Mouse (Mus musculus): ENCODE results near the gene Cbx7. TPM values are rescaled to one million over a fixed set of nuclear protein-coding genes. Genes with fewer than 3 reads are reported as not detected.

Gene Cbx7
- polyA plus RNA-seq, 1 experiment from 2014 or later = 0.97 TPM

DNA sequence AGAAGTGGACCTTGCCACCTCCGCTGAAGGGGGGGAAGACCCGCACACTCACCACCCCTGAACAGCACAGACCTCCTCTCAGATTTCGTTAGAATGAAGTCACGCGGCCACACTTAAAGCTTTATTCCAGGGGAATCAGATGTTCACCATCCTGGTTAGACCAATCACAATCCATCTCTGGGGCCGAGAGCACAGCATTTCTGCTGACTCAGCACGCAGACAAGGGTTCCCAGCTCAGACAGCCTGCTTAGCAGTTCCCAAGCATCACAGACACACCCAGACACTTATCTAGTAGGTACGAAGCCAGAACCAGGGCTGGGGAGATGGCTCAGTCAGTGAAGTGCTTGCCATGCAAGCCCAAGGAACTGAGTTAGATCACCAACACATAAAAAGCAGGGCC is 15.3 kb upstream of the Cbx7 start:
- Histone ChIP-seq H3K4me3 (ENCODE audit: low read depth, low read length) (no peak overlapping the region), H3K36me3 (ENCODE audit: control insufficient read depth, insufficient read depth, low read length) (no peaks in the 10 kb centered on the region), H3K27me3 (ENCODE audit: control insufficient read depth, insufficient read depth, low read length) (no peaks in the 10 kb centered on the region), H3K4me2 (ENCODE audit: low read depth, severe bottlenecking) (no peak overlapping the region), H3K9ac (ENCODE audit: low read length) (no peak overlapping the region), H3K4me1 (ENCODE audit: control insufficient read depth, insufficient read depth, low read length) (no peaks in the 10 kb centered on the region), H3K27ac (replicated peaks; ENCODE audit: low read depth, low read length) (no peak overlapping the region), H3K9me3 (ENCODE audit: control insufficient read depth, low read length) (no peaks in the 10 kb centered on the region)
- no peak for ATAC-seq (ENCODE audit: insufficient number of reproducible peaks, low FRiP score, low TSS enrichment, low read depth)
- WGBS = 71% methylated on average over 8 of the region's 8 CpGs
- no peak for DNase-seq (ENCODE audit: low spot score)

DNA sequence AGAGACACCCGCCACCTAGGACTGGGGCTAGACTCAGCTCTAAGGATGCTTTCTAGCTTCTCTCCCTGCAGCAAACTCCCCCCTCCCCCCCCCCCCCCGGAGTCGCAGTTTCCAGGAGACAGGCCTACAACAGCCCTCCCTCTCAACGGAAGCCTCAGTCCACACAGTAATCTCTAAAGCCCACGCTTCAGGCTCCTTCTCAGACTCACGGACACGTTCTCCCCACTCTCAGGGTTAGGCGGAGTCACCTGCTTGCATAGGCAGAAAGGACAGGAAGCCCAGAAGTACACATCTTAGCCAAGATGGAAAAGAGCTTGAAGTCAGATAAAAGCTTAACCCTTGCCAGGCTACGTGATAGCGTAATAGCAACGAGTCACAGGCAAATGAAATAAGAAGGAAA is 14.6 kb upstream of the Cbx7 start:
- Histone ChIP-seq H3K27me3 (ENCODE audit: control insufficient read depth, insufficient read depth, low read length) (no peaks in the 10 kb centered on the region), H3K27ac (replicated peaks; ENCODE audit: low read depth, low read length) (no peak overlapping the region), H3K4me2 (ENCODE audit: low read depth, severe bottlenecking) (no peak overlapping the region), H3K9ac (ENCODE audit: low read length) (no peak overlapping the region), H3K4me3 (ENCODE audit: low read depth, low read length) (no peak overlapping the region), H3K4me1 (ENCODE audit: control insufficient read depth, insufficient read depth, low read length) (no peaks in the 10 kb centered on the region), H3K9me3 (ENCODE audit: control insufficient read depth, low read length) (no peaks in the 10 kb centered on the region), H3K36me3 (ENCODE audit: control insufficient read depth, insufficient read depth, low read length) (no peaks in the 10 kb centered on the region)
- 76% methylated on average over 11 of the region's 11 CpGs for WGBS
- ATAC-seq (ENCODE audit: insufficient number of reproducible peaks, low FRiP score, low TSS enrichment, low read depth) = no peak
- no peak for DNase-seq (ENCODE audit: low spot score)

DNA sequence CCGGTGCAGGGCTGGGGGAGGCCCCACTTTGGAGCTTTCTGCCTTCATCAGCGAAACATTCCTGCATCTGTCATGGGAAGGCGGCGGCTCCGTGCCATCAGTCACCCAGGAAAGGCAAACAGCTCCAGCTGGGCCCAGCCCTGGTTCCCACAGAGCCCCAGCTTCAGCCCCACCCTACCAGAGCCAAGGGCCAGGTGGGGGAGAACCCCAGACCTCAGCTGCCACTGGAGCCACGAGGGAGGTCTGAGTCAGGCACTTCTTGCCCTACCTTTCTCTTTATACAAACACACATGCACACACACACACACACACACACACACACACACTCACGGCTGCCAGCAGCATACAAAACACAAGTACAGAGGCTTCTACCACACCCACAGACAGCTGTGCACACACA is 13.2 kb upstream of the Cbx7 start:
- Histone ChIP-seq H3K36me3 (ENCODE audit: control insufficient read depth, insufficient read depth, low read length) (no peaks in the 10 kb centered on the region), H3K9me3 (ENCODE audit: control insufficient read depth, low read length) (no peaks in the 10 kb centered on the region), H3K27ac (replicated peaks; ENCODE audit: low read depth, low read length) (no peak overlapping the region), H3K4me2 (ENCODE audit: low read depth, severe bottlenecking) (no peak overlapping the region), H3K4me1 (ENCODE audit: control insufficient read depth, insufficient read depth, low read length) (no peaks in the 10 kb centered on the region), H3K27me3 (ENCODE audit: control insufficient read depth, insufficient read depth, low read length) (no peaks in the 10 kb centered on the region), H3K4me3 (ENCODE audit: low read depth, low read length) (no peak overlapping the region), H3K9ac (ENCODE audit: low read length) (no peak overlapping the region)
- ATAC-seq (ENCODE audit: insufficient number of reproducible peaks, low FRiP score, low TSS enrichment, low read depth) = no peak
- DNase-seq (ENCODE audit: low spot score) = no peak
- WGBS = 47% methylated on average over 6 of the region's 7 CpGs

DNA sequence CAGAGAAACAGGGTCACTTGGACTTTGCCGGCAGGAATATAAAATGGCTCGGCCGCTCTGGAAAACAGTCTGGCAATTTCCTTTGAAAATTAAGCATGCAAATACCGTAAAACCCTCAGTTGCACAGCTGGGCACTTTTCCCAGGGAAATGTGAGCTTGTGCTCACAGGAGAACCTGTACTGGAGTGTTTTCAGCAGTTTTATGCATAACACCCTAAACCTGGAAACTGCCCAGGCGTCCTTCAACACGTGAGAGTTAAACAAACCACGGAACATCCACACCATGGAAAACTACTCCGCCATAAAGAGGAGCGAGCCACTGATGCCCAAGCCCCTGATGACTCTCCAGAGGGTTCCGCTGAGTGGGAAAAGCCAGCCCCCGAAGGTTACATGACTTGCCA is 9.8 kb upstream of the Cbx7 start:
- no peaks in the 10 kb centered on the region for H3K9me3 ChIP-seq (ENCODE audit: control insufficient read depth, low read length)
- H3K4me2 ChIP-seq (ENCODE audit: low read depth, severe bottlenecking) = no peak overlapping the region
- ATAC-seq (ENCODE audit: insufficient number of reproducible peaks, low FRiP score, low TSS enrichment, low read depth) = no peak
- H3K27ac ChIP-seq (replicated peaks; ENCODE audit: low read depth, low read length) = no peak overlapping the region
- H3K4me3 ChIP-seq (ENCODE audit: low read depth, low read length) = no peak overlapping the region
- no peak overlapping the region for H3K9ac ChIP-seq (ENCODE audit: low read length)
- H3K27me3 ChIP-seq (ENCODE audit: control insufficient read depth, insufficient read depth, low read length) = no peaks in the 10 kb centered on the region
- no peaks in the 10 kb centered on the region for H3K36me3 ChIP-seq (ENCODE audit: control insufficient read depth, insufficient read depth, low read length)
- H3K4me1 ChIP-seq (ENCODE audit: control insufficient read depth, insufficient read depth, low read length) = no peaks in the 10 kb centered on the region
- 70% methylated on average over 11 of the region's 11 CpGs for WGBS
- DNase-seq (ENCODE audit: low spot score) = no peak

DNA sequence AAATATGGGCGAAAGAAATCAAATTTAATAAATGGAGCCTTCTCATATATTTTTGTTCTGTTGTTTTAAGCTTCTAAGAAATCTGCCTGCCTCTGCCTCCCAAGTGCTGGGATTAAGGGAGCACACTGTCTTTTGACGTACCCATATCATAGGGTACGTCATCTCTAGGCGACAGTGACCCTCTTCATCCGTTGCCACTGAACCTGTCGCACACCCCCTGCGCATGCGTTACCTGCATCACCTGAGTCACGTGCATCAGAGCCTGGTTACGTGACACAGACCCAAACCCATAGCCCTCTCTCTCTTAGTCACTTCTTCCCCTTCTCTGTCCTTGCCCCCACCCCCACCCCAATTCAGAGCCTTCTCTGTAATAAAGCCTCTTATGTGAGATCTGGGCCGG is 1.3 kb upstream of the Cbx7 start:
- no peak overlapping the region for H3K27ac ChIP-seq (replicated peaks; ENCODE audit: low read depth, low read length)
- no peak overlapping the region for H3K9ac ChIP-seq (ENCODE audit: low read length)
- H3K4me3 ChIP-seq (ENCODE audit: low read depth, low read length) = no peak overlapping the region
- no peak overlapping the region for H3K4me2 ChIP-seq (ENCODE audit: low read depth, severe bottlenecking)
- H3K36me3 ChIP-seq (ENCODE audit: control insufficient read depth, insufficient read depth, low read length) = no peaks in the 10 kb centered on the region
- 96% methylated on average over 11 of the region's 11 CpGs for WGBS
- no peaks in the 10 kb centered on the region for H3K27me3 ChIP-seq (ENCODE audit: control insufficient read depth, insufficient read depth, low read length)
- no peaks in the 10 kb centered on the region for H3K4me1 ChIP-seq (ENCODE audit: control insufficient read depth, insufficient read depth, low read length)
- no peaks in the 10 kb centered on the region for H3K9me3 ChIP-seq (ENCODE audit: control insufficient read depth, low read length)
- no peak for DNase-seq (ENCODE audit: low spot score)
- no peak for ATAC-seq (ENCODE audit: insufficient number of reproducible peaks, low FRiP score, low TSS enrichment, low read depth)

DNA sequence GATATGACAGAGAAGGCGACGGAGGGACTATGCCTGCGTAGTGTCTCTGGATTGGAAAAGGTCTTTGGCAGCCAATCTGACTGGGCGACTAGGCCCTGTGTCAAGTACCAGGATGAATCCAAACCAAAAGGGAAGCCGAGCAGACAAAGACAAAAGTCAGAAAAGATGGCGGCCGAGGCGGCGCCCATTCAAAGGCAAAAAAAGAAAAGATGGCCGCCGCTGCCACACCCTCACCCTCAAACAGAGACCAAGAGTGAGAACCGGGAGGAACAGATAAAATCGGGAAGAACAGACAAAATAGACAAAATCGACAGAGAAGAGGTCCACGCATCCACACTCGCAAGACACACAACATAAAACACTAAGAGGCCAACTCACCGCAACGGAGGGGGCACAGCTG is 428 bp downstream of the Cbx7 start:
- WGBS = 93% methylated on average over 18 of the region's 18 CpGs
- Histone ChIP-seq H3K4me2 (ENCODE audit: low read depth, severe bottlenecking) (no peak overlapping the region), H3K27ac (replicated peaks; ENCODE audit: low read depth, low read length) (no peak overlapping the region), H3K36me3 (ENCODE audit: control insufficient read depth, insufficient read depth, low read length) (no peaks in the 10 kb centered on the region), H3K9me3 (ENCODE audit: control insufficient read depth, low read length) (no peaks in the 10 kb centered on the region), H3K9ac (ENCODE audit: low read length) (no peak overlapping the region), H3K4me3 (ENCODE audit: low read depth, low read length) (no peak overlapping the region), H3K27me3 (ENCODE audit: control insufficient read depth, insufficient read depth, low read length) (no peaks in the 10 kb centered on the region), H3K4me1 (ENCODE audit: control insufficient read depth, insufficient read depth, low read length) (no peaks in the 10 kb centered on the region)
- ATAC-seq (ENCODE audit: insufficient number of reproducible peaks, low FRiP score, low TSS enrichment, low read depth) (no peak), DNase-seq (ENCODE audit: low spot score) (no peak)

DNA sequence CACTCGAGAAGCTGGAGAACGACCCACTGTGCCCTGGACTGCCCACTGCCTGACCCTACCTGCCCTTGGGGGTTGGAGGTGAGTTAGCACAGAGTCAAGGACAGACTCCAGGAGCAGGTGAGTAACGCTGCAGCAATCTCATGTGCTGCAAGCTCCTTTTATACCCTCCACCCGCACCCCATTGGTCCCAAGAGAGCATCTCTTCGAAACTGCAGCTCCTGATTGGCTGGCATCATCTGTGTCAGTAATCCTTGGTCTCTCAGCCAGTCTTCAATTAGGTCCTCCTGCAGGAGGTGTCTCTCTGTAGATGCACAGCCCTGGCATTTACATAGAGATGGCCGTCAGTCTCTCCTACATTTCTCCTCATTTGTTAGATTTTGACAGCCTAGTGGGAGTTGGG is 3.6 kb downstream of the Cbx7 start:
- no peaks in the 10 kb centered on the region for H3K36me3 ChIP-seq (ENCODE audit: control insufficient read depth, insufficient read depth, low read length)

DNA sequence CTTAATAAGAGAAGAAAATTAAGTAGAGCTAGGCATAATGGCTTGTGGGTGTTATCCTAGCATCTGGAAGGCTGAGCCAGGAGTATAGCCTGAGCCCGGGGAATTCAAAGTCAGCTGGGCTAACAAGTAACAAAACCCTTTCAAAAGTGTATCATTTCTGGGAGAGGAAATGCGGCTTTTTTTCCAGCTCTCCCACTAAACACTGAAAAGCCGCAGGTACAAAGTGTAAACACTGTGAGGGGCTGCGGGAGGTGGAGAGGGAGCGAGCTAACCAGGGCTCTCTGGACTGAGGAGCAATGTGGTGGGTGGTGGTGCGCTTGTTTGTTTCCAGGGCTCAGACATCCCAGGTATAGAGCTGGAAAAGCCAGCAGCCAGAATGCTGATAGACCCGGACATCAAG is 6.5 kb downstream of the Cbx7 start:
- no peaks in the 10 kb centered on the region for H3K9me3 ChIP-seq (ENCODE audit: control insufficient read depth, low read length)
- H3K27ac ChIP-seq (replicated peaks; ENCODE audit: low read depth, low read length) = no peak overlapping the region
- ATAC-seq (ENCODE audit: insufficient number of reproducible peaks, low FRiP score, low TSS enrichment, low read depth) (no peak), DNase-seq (ENCODE audit: low spot score) (no peak)
- H3K4me2 ChIP-seq (ENCODE audit: low read depth, severe bottlenecking) = no peak overlapping the region
- H3K4me1 ChIP-seq (ENCODE audit: control insufficient read depth, insufficient read depth, low read length) = no peaks in the 10 kb centered on the region
- H3K4me3 ChIP-seq (ENCODE audit: low read depth, low read length) = no peak overlapping the region
- no peaks in the 10 kb centered on the region for H3K36me3 ChIP-seq (ENCODE audit: control insufficient read depth, insufficient read depth, low read length)
- no peaks in the 10 kb centered on the region for H3K27me3 ChIP-seq (ENCODE audit: control insufficient read depth, insufficient read depth, low read length)
- 90% methylated on average over 7 of the region's 7 CpGs for WGBS
- H3K9ac ChIP-seq (ENCODE audit: low read length) = no peak overlapping the region

More for the DNA sequence above, 3.6 kb downstream of the Cbx7 start:
- DNase-seq (ENCODE audit: low spot score) = no peak
- H3K9me3 ChIP-seq (ENCODE audit: control insufficient read depth, low read length) = no peaks in the 10 kb centered on the region
- WGBS = 84% methylated on average over 6 of the region's 6 CpGs
- no peak overlapping the region for H3K4me3 ChIP-seq (ENCODE audit: low read depth, low read length)
- ATAC-seq (ENCODE audit: insufficient number of reproducible peaks, low FRiP score, low TSS enrichment, low read depth) = no peak
- H3K4me1 ChIP-seq (ENCODE audit: control insufficient read depth, insufficient read depth, low read length) = no peaks in the 10 kb centered on the region
- no peak overlapping the region for H3K27ac ChIP-seq (replicated peaks; ENCODE audit: low read depth, low read length)
- no peak overlapping the region for H3K4me2 ChIP-seq (ENCODE audit: low read depth, severe bottlenecking)
- H3K27me3 ChIP-seq (ENCODE audit: control insufficient read depth, insufficient read depth, low read length) = no peaks in the 10 kb centered on the region
- no peak overlapping the region for H3K9ac ChIP-seq (ENCODE audit: low read length)

DNA sequence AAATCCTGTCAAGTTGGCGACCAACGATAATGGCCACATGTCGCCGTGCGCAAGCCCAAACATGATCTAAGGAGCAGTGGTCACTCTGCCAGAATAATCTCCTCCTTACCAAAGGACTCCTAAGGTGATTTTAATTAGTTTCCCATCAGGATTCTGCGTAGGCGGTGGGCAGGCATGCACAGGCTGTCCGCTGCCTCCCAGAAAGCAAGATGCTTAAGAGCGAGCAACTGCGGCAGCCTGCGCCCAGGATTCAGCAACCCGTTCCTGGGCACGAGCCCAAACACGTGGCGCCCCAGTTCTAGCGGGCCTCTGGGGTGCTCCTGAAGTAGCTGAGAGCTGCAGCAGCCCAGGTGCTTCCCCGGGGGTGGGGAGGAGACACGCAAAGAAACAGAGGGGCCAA is 8.3 kb downstream of the Cbx7 start:
- DNase-seq (ENCODE audit: low spot score) = no peak
- no peak for ATAC-seq (ENCODE audit: insufficient number of reproducible peaks, low FRiP score, low TSS enrichment, low read depth)
- no peak overlapping the region for H3K4me2 ChIP-seq (ENCODE audit: low read depth, severe bottlenecking)
- H3K4me3 ChIP-seq (ENCODE audit: low read depth, low read length) = no peak overlapping the region
- WGBS = 85% methylated on average over 18 of the region's 18 CpGs
- no peaks in the 10 kb centered on the region for H3K36me3 ChIP-seq (ENCODE audit: control insufficient read depth, insufficient read depth, low read length)
- H3K9ac ChIP-seq (ENCODE audit: low read length) = no peak overlapping the region
- no peaks in the 10 kb centered on the region for H3K9me3 ChIP-seq (ENCODE audit: control insufficient read depth, low read length)
- H3K27me3 ChIP-seq (ENCODE audit: control insufficient read depth, insufficient read depth, low read length) = no peaks in the 10 kb centered on the region
- H3K4me1 ChIP-seq (ENCODE audit: control insufficient read depth, insufficient read depth, low read length) = no peaks in the 10 kb centered on the region
- no peak overlapping the region for H3K27ac ChIP-seq (replicated peaks; ENCODE audit: low read depth, low read length)

All from limb, embryonic 11.5 days (tissue).